Mouse (Mus musculus) bone marrow, adult 2 months (tissue): ENCODE results near the gene Aurkb.

Source experiments
- CTCF ChIP-seq: fragments of 200-500 bp; IDR thresholded peaks from 2 replicates; pipeline ENCODE4 v1.5.1; 2011; ENCODE audit warnings: low read length, control low read depth; ENCODE audit not compliant: control insufficient read depth, insufficient read depth
- POLR2A ChIP-seq: fragments of 200-500 bp; IDR thresholded peaks from 2 replicates; pipeline ENCODE4 v1.6.1; 2011; ENCODE audit warnings: low read depth, mild to moderate bottlenecking, control low read depth, low read length, borderline replicate concordance; ENCODE audit not compliant: control insufficient read depth

- no peak for TF ChIP-seq CTCF
- TF ChIP-seq POLR2A: no peak
These were observed 33.5 kb downstream of the Aurkb start for GRCm38 (mm10) chr11:69078805-69079438.
